Mouse (Mus musculus) fibroblast of lung, adult 2 months (primary cell): ENCODE measurements around the gene Lyst.
A peak's percentile ranks its signal among the peaks of the same experiment; 100 is the strongest.
"Not testable (repeated sequence)": the region's sequence is repeated elsewhere in the genome, so short reads cannot be mapped to it uniquely, and the experiment has no call there.

Experiments used
- DNase-seq: peaks from one replicate; pipeline ENCODE4 v3.0.0-alpha.2; 2011; ENCODE audit warnings: low read depth

The Lyst gene

DNA sequence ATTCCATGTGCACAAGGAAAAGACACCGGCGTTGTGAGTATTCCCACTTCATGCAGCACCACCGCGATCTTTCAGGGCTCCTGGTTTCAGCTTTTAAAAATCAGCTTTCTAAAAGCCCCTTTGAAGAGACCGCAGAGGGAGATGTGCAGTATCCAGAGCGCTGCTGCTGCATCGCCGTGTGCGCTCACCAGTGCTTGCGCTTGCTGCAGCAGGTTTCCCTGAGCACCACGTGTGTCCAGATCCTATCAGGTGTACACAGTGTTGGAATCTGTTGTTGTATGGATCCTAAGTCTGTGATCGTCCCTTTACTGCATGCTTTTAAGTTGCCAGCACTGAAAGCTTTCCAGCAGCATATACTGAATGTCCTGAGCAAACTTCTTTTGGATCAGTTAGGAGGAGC lies 45.0 kb downstream of the Lyst start:
- no peak for DNase-seq

DNA sequence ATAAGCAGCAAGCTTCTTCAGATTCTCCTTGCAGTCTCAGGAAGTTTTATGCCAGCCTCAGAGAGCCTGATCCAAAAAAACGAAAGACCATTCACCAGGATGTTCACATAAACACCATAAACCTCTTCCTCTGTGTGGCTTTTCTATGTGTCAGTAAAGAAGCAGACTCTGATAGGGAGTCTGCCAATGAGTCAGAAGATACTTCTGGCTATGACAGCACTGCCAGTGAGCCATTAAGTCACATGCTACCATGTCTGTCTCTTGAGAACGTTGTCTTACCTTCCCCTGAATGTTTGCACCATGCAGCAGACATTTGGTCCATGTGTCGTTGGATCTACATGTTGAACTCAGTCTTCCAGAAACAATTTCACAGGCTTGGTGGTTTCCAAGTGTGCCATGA lies 47.4 kb downstream of the Lyst start:
- no peak for DNase-seq

DNA sequence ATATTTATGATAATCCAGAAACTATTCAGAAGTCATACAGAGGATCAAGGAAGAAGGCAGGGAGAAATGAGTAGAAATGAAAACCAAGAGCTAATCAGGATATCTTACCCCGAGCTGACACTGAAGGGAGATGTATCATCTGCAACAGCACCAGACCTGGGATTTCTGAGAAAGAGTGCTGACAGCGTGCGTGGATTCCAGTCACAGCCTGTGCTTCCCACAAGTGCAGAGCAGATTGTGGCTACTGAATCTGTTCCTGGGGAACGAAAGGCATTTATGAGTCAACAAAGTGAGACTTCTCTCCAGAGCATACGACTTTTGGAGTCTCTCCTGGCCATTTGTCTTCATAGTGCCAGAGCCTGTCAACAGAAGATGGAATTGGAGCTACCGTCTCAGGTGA lies 47.8 kb downstream of the Lyst start:
- peak; percentile 31 for DNase-seq

DNA sequence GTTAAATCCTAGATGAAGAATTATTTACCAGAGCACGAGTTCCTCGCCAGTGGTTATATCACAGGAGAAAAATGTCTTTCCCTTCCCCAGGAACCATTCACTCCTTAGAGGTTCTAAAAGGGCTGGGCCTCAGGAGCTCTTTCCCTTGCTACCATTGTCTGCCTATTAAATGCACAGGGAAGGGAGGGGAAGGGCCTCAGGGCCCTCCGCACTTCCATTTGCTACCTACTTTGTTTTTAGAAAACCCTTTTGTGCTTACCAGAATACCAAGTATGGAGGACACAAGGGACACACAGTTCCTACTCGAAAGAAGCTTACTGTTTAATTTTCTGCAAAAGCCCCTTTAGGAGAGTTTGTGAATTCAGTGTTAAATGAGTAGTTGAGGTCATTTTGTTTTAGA lies 48.5 kb downstream of the Lyst start:
- no peak for DNase-seq

DNA sequence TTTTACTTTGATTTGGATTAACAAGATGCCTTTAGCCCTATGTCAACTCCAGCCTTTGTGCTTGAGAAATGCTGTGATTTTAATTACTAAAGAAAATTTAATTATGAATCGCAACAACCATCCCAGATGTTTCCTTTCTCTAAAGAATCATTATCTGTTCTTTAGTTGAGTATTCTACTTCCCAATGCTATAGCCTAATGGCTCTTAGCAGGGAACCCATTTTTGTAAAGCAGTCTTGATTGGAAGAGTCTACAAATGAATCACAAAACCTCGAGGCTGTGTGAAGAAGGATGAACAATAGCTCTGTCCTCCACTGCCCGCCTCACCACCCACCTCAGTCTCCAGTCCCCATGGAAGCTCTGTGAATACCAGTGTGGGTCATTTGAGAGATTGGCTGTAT lies 57.1 kb downstream of the Lyst start:
- DNase-seq: no peak

DNA sequence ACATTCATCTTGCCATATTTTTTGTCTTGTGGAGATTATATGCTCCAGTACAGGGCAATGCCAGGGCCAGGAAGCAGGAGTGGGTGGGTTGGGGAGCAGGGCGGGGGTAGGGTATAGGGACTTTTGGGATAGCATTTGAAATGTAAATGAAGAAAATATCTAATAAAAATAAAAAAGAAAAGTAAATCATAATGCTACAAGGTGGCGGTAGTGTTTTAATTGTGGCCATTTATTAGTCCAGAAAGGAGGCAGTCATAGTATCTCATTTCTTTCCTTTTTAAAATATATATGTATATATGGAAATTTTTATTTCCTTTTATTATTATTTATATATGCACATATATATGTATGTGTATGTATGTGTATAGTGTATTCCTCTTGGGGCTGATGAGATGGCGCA lies 65.3 kb downstream of the Lyst start:
- DNase-seq: no peak

DNA sequence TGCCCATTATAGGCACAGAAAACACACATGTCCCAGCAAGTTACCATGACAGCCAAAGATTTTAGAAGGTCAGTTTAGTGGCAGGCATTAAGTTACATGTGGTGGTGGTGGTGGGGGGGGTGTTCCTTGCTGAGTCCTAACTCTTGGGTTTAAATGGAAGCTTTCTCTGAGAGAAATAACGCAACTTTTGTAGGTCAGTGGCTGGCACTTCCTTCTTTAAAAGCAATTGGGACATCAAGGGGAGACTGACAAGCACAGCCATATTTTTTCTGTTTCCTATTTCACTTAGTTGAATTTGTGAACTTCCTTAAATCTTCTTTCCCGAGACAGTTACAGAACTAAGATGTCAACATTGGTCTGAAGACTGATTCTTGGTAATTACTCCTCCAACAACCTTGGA lies 75.9 kb downstream of the Lyst start:
- not testable (repeated sequence) for DNase-seq

DNA sequence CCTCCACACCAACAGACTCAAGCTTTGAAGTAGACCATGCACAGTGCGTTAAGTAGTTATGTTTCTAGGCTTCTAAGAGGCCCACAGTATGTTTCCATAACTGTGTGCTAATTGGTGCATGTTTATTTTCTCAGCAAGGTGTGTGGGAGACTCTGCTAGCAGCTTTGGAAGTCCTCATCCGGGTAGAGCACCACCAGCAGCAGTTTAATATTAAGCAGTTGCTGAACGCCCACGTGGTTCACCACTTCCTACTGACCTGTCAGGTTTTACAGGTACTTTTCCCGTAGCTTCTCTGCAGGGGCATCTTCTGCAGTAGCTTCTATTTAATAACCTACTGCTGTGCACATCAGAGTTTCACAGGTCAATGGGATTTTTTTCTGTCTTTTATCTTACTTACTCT lies 80.5 kb downstream of the Lyst start:
- DNase-seq: no peak

DNA sequence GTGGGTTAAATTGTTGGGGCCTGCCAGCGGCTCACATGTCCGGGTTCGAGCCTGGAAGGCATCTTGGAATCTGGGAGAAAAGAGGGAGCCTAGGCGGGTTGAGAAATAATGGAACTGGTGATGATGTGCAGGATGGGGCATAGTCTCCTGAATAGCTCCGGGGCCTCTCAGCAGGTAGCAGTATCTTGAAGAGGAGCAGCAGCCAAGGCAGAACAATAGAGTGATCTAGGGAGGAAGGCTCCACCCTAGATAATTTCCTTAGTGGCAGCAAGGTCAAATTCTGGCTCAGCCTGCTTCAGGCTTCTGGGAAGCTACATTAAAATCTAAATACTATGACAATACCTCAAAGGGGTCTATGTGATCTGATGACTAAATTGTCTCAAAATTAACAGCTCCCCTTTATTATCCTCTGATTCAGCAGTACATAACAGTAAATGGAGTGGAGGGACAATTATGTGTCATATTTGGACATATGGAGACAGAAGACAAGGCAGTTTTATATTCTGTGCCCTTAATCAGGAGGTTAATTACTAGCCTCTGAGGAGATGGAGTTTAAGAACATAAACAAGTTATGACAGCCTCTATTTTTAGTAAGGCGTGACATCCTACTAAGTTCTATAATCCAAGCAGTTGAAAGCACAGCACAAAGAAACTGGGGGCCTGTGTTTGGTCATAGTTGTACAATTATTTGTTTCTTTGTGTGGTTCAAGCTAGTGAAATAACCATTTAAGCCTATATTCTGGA lies 81.6 kb downstream of the Lyst start:
- DNase-seq: no peak

DNA sequence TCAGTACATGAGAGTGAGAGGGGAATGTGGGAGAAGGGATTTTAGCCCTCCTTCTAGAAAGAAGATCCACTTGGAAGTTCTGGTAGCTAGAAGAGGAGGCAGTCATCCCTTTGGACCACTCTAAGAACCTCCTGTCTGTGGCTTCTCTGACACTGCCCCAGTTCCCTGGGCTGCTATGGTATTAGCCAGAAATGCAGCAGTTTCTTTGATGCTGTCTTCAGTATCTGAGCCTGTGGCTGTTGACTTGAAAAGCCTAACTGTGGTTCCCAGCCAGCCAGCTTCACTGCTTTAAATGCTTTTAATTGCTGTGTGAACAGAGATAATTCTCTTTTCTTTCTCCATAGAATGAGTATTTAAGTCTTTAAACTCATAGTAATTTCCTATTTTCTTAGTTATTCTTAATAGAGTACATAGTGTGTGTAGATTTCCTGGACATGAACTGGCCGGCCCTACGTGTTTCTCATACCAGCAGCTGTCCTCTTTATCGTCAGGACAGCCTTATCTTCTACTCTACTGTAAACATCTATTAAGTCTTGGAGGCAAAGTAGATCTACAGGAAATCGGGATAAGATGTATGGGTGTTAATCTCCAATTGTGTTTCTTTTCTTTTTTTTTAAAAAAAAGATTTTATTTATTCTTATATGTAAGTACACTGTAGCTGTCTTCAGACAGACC lies 84.6 kb downstream of the Lyst start:
- no peak for DNase-seq

DNA sequence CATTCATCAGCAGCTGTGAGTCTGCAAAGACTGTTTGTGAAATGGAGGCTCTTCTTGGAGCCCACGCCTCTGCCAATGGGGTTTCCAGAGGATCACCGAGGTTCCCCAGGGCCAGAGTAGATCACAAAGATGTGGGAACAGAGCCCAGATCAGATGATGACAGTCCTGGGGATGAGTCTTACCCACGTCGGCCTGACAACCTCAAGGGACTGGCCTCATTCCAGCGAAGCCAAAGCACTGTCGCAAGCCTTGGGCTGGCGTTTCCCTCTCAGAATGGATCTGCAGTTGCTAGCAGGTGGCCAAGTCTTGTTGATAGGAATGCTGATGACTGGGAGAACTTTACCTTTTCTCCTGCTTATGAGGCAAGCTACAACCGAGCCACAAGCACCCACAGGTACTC lies 87.7 kb downstream of the Lyst start:
- no peak for DNase-seq

DNA sequence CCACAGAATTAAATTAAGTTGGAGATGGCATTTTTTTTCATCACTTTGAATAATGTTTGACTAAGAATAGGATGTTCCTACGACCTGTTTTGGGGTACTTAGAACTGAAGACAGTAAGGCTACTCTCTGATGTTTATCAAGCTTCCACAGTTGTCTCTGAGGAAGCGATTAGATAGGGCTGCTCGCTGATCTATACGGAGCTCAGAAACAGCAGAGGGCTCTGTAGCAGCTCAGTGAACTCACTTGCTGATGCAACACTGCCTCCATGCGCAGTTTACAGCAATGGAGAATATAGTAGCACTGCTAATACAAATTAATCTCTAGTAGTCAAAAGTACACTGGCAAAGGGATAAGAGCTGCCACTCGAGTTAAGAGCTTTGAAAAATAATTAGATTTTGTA lies 91.4 kb downstream of the Lyst start:
- no peak for DNase-seq

DNA sequence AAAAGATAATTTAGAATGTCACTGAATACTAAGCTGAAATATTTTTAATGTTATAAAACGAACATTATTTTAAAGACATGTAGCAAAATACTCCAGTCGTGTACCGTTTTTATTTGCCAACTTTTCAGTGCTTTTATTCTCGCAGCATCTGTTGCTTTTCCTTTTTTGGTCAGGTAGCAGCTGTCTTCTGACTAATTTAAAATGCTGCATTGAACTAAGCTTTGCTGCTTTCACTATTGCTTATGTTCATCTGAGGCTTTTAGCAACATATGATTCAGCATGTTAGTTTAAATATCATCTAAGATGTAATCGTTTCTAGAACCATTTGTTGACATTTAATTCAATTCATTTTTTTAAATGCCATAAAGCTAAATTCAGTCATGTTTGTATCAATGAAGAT lies 113.3 kb downstream of the Lyst start:
- no peak for DNase-seq

DNA sequence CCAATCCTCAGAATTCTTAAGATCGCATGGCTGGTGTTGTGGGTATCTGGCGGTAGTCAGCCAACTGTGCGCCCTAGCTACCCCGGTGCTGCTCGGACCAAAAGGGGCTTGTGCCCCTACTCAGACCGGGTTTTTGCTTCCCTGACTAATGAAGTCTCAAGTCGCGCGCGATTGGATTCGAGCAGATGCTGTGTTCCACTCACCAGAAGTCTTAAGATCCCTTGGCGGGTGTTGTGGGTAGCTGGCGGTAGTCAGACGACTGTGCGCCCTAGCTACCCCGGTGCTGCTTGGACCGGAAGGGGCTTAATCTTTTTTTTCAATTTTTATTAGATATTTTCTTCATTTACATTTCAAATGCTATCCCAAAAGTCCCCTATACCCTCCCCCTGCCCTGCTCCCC lies 131.2 kb downstream of the Lyst start:
- not testable (repeated sequence) for DNase-seq

DNA sequence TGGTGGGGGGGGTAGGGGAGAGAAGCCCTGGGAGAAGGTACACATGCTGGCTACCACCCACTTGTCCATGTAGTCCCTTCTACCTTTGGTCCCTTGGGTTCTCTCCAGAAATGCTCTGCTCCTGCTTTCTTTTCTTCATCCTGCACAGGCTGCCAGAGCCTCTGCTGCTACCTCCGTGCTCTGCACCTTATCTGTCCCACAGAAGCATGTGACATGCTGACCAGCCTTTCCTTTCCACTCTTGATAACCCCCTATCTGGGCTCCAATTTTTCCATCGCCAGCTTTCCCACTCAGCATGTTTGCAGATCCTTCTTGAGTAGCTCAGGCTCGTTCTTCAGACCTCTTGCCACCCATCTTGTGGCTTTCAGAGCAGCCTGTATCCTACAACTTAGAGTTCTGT lies 133.1 kb downstream of the Lyst start:
- no peak for DNase-seq

DNA sequence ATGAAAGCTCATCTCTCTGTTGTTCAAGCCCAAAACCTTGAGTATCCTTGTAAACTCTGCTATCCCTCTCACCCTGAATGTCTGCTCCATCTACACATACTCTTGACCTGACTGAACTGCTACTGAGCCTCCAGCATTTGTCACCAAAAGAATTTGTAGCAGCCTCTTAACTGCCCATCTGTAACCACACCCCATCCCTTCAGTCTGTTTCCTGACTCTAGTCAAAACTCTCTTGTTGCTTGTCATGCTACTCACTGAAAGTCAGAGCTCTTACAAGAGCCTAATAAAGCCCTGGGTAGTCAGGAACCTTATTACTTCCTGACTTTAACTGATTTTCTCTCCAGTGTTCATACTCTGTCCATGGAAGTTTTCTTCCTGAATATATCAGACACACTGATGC lies 133.6 kb downstream of the Lyst start:
- no peak for DNase-seq

DNA sequence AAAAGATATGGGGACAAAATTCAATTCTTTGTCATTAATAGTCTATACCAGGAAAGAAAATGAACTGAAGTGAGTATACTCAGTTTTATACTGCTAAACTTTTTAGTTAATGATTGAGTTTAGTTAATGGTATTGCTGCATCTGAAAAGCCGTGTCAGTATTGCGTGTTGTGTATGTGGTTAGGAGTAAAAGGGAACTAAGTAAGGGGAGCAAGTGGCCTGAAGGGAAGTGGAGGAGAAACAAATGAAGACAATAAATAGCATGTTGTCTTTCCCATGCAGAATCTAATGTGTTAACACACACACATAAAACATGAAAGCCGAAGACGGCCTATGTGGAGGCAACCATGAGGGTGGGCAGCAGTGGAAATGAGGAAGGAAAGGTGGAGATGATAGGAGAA lies 149.0 kb downstream of the Lyst start:
- no peak for DNase-seq

DNA sequence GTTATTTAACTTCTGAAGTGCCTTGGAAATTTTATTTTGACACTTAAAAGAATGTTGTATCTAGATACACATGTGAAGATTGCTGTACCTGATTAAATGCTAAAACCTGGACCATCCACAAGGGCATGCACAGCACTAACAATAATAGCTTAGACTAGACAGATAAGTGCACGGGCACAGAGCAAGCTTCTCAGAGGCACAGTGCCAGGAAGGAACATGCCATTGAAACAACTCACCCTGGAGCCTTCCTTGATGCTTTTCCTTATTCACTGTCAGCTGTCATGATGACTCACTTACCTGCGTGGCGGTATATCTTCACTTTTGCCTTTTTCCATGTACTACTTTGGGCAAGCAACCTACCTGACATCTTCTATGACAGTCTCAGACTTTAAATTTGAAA lies 155.7 kb downstream of the Lyst start:
- no peak for DNase-seq

DNA sequence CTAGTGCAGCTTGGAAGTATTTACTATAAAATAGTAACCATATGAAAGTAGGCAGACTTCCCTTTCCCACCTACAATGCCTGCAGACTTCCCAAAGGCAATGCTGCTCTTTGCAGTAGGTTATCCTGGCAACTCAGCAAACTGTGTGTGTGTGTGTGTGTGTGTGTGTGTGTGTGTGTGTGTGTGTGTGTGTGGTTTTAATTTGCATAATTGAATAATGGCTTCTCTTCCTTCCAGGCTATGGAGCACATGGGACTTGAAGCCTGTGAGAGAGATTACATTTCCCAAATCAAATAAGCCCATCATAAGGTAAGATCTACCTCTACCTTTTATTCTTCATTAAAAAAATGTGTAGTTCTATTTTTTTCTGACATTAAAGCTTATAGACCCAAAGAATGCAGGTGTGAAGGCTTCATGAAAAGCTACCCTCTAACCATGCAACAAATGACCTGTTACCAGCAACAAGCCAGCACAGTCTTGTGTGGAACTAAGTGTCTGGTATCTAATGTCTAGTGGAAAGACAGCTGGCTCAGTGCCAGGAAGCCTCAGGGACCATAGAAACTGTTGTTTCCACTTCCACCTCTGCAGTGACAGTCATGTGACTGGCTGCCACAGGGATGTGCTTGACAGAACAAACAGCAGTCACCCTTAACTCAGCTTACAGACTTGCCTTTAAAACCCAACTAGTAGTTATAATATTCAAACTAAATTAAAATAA lies 185.7 kb downstream of the Lyst start:
- no peak for DNase-seq

DNA sequence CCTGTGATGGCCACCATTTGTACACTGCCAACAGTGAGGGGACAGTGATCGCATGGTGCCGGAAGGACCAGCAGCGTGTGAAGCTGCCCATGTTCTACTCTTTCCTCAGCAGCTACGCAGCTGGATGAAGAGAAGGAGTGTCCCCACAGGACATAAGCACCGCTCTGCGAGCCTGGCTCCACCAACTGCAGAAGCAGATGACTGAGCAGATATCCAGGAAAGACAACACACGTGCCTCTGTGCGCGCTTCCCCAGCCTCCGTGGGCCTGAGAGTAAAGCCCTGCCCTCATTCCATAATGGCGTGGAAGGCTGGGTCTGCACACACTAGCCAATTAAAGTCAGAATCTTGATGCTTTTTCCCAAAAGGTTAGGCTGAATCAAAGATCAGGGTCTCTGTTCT lies 186.9 kb downstream of the Lyst start:
- no peak for DNase-seq

DNA sequence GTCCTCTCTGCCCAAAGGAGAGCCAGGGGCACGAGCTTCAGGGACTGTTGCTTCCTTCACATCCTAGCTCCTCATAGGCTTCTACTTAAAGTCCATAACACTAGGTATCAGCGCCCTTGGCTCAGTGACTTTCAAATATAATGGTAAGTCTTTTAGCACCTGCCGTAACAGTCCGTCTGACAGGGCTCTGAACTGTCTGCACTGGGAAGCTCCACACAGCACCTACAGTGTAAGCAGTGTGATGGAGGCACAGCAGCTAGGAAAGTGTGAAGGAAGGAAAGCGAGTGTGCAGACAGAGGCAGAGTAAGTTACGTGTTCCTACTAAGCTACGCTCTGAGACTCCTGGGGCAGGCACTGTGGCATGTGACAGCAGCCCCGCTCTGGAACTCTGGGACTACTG lies 187.5 kb downstream of the Lyst start:
- DNase-seq: no peak

DNA sequence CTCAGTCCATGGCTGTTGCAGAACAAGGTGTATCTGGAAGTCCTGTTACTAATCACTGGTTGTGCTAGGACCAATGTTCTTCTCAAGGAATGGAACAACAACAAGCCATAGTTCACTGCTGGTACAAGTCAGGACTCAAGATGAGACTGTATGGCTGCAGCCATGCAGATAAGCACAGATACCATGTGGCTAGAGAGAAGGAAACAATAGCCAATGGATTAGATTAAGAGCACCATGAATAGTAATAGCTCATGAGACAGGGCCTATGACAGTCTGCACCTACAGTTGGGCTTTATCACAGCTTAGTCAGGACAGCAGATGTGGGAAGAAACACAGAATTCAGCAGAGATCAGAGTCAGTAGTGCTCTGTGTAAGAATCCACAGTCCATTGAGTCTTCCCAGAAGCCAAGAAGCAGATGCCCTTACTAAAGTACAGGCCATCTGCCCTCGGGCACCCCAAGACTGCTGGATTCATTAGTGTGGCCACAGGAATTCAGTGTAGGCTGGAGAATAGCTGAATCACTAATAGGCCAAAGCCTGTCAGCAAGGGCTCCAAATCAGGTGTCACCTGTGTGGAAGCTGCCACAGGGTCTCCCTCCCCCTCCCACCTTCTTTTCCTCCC lies 188.8 kb downstream of the Lyst start:
- no peak for DNase-seq

DNA sequence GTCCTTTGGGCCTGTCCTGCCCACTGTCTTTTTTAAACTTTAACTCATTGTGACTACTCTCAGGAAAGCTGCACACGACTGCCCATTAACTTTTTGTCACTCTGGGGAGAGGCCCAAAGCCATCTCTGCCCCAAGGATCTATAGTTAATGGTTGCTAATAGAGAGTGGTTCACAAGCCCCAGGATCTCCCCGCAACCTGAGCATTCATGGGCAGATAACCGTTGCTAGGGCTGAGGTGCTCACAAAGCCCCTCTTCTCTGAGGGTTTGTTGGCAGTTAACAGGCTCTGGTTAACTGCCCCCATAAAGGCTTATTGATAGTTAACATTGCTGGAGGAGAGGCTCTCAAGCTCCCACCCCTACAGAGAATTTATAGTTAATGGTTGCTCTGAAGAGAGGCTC lies 190.1 kb downstream of the Lyst start:
- DNase-seq: no peak
